Mouse (Mus musculus): ENCODE data around the gene Tmem95. TPM values are rescaled to one million over a fixed set of nuclear protein-coding genes. Genes with fewer than 3 reads are reported as not detected.

The Tmem95 gene
- polyA plus RNA-seq, 1 experiment, result not detected

- Histone ChIP-seq H3K4me1 (ENCODE audit: control insufficient read depth, insufficient read depth, low read length) (0 out of 2 replicates have a peak, but pooled peaks cover 2% of the 10 kb centered on the region), H3K4me3 (replicated peaks; ENCODE audit: extremely low read depth, low read depth, low read length) (peak overlapping the region; percentile 99)
- DNase-seq, result no peak
- TF ChIP-seq POLR2A (IDR thresholded peaks at IDR 0.05; ENCODE audit: borderline replicate concordance, extremely low read depth, low read depth, low read length) (no peak), CTCF (IDR thresholded peaks at IDR 0.05; ENCODE audit: insufficient read depth, low read length) (no peak)
- 1% methylated on average over 7 of the region's 7 CpGs for WGBS
These were observed 39.1 kb downstream of the Tmem95 start for GRCm38 (mm10) chr11:69838714-69839104.

- TF ChIP-seq CTCF (IDR thresholded peaks at IDR 0.05; ENCODE audit: insufficient read depth, low read length) (no peak), POLR2A (IDR thresholded peaks at IDR 0.05; ENCODE audit: borderline replicate concordance, extremely low read depth, low read depth, low read length) (peak; percentile 90)
- peak within 1 kb of the TSS; percentile 99 for H3K4me3 ChIP-seq (replicated peaks; ENCODE audit: extremely low read depth, low read depth, low read length)
- DNase-seq, result peak; percentile 95
These were observed 39.7 kb downstream of the Tmem95 start, which contains the start of gene Tmem256 for GRCm38 (mm10) chr11:69837952-69838713. Gene Tmem256 (plus strand): TSS chr11:69838514.

GRCm38 (mm10) chr11:69837604-69837951, 40.2 kb downstream of the Tmem95 start, which contains the start of gene Nlgn2:
Gene Nlgn2 (minus strand): TSS chr11:69837784.
- under 1% methylated on average over 32 of the region's 32 CpGs for WGBS
- peak within 1 kb of the TSS; percentile 99 for H3K4me3 ChIP-seq (replicated peaks; ENCODE audit: extremely low read depth, low read depth, low read length)
- 0 out of 2 replicates have a peak, but pooled peaks cover 2% of the 10 kb centered on the region for H3K4me1 ChIP-seq (ENCODE audit: control insufficient read depth, insufficient read depth, low read length)
- TF ChIP-seq POLR2A (IDR thresholded peaks at IDR 0.05; ENCODE audit: borderline replicate concordance, extremely low read depth, low read depth, low read length), result no peak
- no peak for TF ChIP-seq CTCF (IDR thresholded peaks at IDR 0.05; ENCODE audit: insufficient read depth, low read length)
- DNase-seq, result no peak

More at GRCm38 (mm10) chr11:69837952-69838713, 39.7 kb downstream of the Tmem95 start, which contains the start of gene Tmem256:
- H3K4me1 ChIP-seq (ENCODE audit: control insufficient read depth, insufficient read depth, low read length), result 0 out of 2 replicates have a peak, but pooled peaks cover 2% of the 10 kb centered on the region
- WGBS, result under 1% methylated on average over 34 of the region's 34 CpGs

- H3K4me1 ChIP-seq (ENCODE audit: control insufficient read depth, insufficient read depth, low read length), result 0 out of 2 replicates have a peak, but pooled peaks cover 2% of the 10 kb centered on the region
- 4% methylated on average over 51 of the region's 52 CpGs for WGBS
These were observed 40.9 kb downstream of the Tmem95 start for GRCm38 (mm10) chr11:69836703-69837576.

GRCm38 (mm10) chr11:69835966-69836335, 41.9 kb downstream of the Tmem95 start:
- 36% methylated on average over 4 of the region's 4 CpGs for WGBS
- TF ChIP-seq CTCF (IDR thresholded peaks at IDR 0.05; ENCODE audit: insufficient read depth, low read length) (no peak), POLR2A (IDR thresholded peaks at IDR 0.05; ENCODE audit: borderline replicate concordance, extremely low read depth, low read depth, low read length) (no peak)
- no peak for DNase-seq
- 0 out of 2 replicates have a peak, but pooled peaks cover 2% of the 10 kb centered on the region for H3K4me1 ChIP-seq (ENCODE audit: control insufficient read depth, insufficient read depth, low read length)
- no peak overlapping the region for H3K4me3 ChIP-seq (replicated peaks; ENCODE audit: extremely low read depth, low read depth, low read length)

More at GRCm38 (mm10) chr11:69836703-69837576, 40.9 kb downstream of the Tmem95 start:
- TF ChIP-seq POLR2A (IDR thresholded peaks at IDR 0.05; ENCODE audit: borderline replicate concordance, extremely low read depth, low read depth, low read length) (no peak), CTCF (IDR thresholded peaks at IDR 0.05; ENCODE audit: insufficient read depth, low read length) (no peak)
- peak overlapping the region; percentile 66 for H3K4me3 ChIP-seq (replicated peaks; ENCODE audit: extremely low read depth, low read depth, low read length)
- no peak for DNase-seq

GRCm38 (mm10) chr11:69835326-69835965, 42.4 kb downstream of the Tmem95 start:
- WGBS, result 54% methylated on average over 9 of the region's 9 CpGs
- DNase-seq, result no peak
- no peak for TF ChIP-seq CTCF (IDR thresholded peaks at IDR 0.05; ENCODE audit: insufficient read depth, low read length)
- no peak for TF ChIP-seq POLR2A (IDR thresholded peaks at IDR 0.05; ENCODE audit: borderline replicate concordance, extremely low read depth, low read depth, low read length)
- Histone ChIP-seq H3K4me3 (replicated peaks; ENCODE audit: extremely low read depth, low read depth, low read length) (no peak overlapping the region), H3K4me1 (ENCODE audit: control insufficient read depth, insufficient read depth, low read length) (0 out of 2 replicates have a peak, but pooled peaks cover 2% of the 10 kb centered on the region)

- Histone ChIP-seq H3K4me3 (replicated peaks; ENCODE audit: extremely low read depth, low read depth, low read length) (no peak overlapping the region), H3K4me1 (ENCODE audit: control insufficient read depth, insufficient read depth, low read length) (0 out of 2 replicates have a peak, but pooled peaks cover 2% of the 10 kb centered on the region)
- WGBS, result 27% methylated on average over 46 of the region's 48 CpGs
- DNase-seq, result peak; percentile 39
- TF ChIP-seq CTCF (IDR thresholded peaks at IDR 0.05; ENCODE audit: insufficient read depth, low read length), result no peak
These were observed 43.7 kb downstream of the Tmem95 start for GRCm38 (mm10) chr11:69834001-69834549.

- no peak for TF ChIP-seq CTCF (IDR thresholded peaks at IDR 0.05; ENCODE audit: insufficient read depth, low read length)
- TF ChIP-seq POLR2A (IDR thresholded peaks at IDR 0.05; ENCODE audit: borderline replicate concordance, extremely low read depth, low read depth, low read length), result no peak
- Histone ChIP-seq H3K4me1 (ENCODE audit: control insufficient read depth, insufficient read depth, low read length) (0 out of 2 replicates have a peak, but pooled peaks cover 2% of the 10 kb centered on the region), H3K4me3 (replicated peaks; ENCODE audit: extremely low read depth, low read depth, low read length) (no peak overlapping the region)
- DNase-seq, result no peak
- WGBS, result 69% methylated on average over 8 of the region's 8 CpGs
These were observed 44.3 kb downstream of the Tmem95 start for GRCm38 (mm10) chr11:69833554-69833953.

Data from lung, adult 2 months (tissue).